Mouse (Mus musculus): ENCODE data around the gene Aloxe3.

The Aloxe3 gene

DNA sequence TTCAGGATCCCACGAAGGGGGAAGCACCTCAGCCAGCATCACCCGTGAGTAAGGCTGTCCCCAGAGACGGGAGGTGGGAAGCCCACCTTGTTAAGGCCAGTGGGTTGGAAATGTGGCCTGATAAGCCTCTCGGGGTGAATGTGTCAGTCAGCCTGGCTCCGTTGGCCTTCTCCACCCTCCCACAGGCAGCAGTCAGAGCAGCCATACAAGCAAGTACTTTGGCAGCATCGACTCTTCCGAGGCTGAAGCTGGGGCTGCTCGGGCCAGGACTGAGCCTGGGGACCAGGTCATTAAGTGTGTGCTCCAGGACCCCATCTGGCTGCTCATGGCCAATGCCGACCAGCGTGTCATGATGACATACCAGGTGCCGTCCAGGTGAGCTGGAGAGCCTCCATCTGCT is 18.0 kb upstream of the Aloxe3 start:
- DNase-seq (ENCODE audit: low read depth, low spot score), result no peak

- no peak for DNase-seq (ENCODE audit: low read depth, low spot score)
These were observed 17.5 kb upstream of the Aloxe3 start for GRCm38 (mm10) chr11:69108223-69108622.

GRCm38 (mm10) chr11:69109032-69109900 is 16.4 kb upstream of the Aloxe3 start:
- peak; percentile 7 for DNase-seq (ENCODE audit: low read depth, low spot score)

DNA sequence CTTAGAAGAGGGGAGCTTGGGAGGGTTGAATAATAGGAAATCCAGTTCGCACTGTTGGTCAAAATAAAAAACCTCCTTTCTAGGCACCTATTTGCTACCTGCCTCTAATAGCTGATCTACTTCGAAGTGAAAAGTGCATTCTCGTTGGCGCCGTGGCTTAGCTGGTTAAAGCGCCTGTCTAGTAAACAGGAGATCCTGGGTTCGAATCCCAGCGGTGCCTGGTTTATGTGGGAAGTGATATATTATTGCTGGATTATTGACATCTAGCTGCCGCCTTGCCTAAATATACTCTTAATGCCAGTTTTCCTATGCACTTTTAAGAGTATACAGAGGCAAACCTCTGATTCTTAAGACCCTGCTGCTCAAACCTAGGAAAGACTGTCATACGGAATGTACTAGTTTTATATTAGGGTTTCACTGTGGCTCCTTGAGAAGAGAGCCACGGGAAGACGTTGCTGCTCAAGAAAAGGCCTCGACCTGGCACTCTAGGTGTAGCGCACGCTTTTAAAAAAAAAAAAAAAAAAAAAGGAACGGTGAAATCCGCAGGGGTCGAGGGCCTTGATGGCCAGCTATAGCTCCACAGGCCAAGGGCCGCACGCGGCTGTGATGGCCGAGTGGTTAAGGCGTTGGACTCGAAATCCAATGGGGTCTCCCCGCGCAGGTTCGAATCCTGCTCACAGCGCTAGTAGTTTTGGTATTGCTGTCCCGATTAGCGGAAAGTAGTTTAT is 15.2 kb upstream of the Aloxe3 start:
- DNase-seq (ENCODE audit: low read depth, low spot score), result peak; percentile 81

- DNase-seq (ENCODE audit: low read depth, low spot score), result no peak
These were observed 14.5 kb upstream of the Aloxe3 start for GRCm38 (mm10) chr11:69111051-69111810.

GRCm38 (mm10) chr11:69111865-69112264 is 13.8 kb upstream of the Aloxe3 start:
- DNase-seq (ENCODE audit: low read depth, low spot score), result no peak

GRCm38 (mm10) chr11:69114018-69114417 is 11.7 kb upstream of the Aloxe3 start:
- DNase-seq (ENCODE audit: low read depth, low spot score), result no peak

DNA sequence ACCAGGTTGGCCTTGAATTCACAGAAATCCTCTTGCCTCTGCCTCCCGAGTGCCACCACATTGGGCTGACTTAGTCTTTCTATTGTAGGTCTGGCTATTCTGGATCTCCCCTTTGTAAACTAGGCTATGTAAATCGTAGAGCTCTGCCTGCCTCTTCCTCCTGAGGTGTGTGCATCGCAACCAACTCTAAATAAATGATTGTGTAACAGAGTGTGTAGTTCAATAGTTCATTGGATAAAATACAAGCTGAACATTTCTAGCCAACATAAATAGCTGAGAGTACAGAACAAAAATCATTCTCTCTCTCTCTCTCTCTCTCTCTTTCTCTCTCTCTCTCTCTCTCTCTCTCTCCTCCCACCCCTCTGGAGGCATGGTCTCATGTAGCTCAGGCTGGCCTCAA is 11.1 kb upstream of the Aloxe3 start:
- no peak for DNase-seq (ENCODE audit: low read depth, low spot score)

GRCm38 (mm10) chr11:69116843-69117242 is 8.9 kb upstream of the Aloxe3 start:
- DNase-seq (ENCODE audit: low read depth, low spot score), result no peak

DNA sequence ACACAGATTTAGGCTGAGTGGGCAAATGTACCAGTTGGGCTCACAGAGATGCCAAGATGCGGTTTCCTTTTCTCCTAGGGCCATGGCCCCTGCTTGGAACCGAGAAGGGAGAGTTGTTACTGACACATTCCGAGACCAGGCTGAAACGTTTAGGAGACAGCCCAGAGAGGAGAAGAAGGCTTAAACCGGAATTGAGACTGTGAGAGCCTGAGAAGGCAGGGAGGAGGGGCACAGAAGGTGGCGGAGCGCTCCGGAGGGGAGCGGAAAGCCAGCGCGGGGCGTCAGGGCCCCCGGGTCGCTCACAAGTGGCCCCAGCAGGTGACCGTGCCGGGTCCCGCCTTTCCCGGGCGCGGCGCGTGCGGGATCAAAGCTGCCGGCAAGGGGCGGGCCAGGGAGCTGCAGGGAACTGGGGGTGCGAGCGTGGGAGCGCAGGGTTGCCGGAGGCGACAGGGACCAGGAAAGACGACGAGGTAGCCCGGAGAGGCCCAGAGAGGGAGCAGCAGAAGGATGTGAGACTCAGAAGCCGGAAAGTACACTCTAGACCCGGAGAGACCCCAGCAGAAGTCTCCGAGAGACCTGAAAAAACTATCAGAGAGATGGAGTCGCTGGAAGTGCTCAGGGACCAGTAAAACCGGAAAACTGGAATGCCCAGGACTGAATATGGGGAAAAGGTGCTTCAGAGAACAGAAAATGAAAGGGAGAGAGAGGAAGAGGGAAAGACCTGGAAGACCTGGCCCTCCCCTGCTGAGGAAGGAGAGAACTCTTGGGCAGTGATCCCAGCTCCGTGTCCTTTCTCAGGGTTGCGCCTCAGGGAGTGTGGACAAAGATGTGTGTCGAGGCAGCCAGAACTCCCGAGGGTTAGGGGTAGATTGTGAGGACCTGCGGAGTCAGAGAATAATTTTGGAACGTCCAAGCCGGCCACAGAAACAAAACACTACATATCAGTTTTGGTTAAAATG is 7.7 kb upstream of the Aloxe3 start:
- peak; percentile 74 for DNase-seq (ENCODE audit: low read depth, low spot score)

GRCm38 (mm10) chr11:69118765-69119164 is 6.9 kb upstream of the Aloxe3 start:
- peak; percentile 85 for DNase-seq (ENCODE audit: low read depth, low spot score)

GRCm38 (mm10) chr11:69119446-69120155 is 6.1 kb upstream of the Aloxe3 start:
- no peak for DNase-seq (ENCODE audit: low read depth, low spot score)

DNA sequence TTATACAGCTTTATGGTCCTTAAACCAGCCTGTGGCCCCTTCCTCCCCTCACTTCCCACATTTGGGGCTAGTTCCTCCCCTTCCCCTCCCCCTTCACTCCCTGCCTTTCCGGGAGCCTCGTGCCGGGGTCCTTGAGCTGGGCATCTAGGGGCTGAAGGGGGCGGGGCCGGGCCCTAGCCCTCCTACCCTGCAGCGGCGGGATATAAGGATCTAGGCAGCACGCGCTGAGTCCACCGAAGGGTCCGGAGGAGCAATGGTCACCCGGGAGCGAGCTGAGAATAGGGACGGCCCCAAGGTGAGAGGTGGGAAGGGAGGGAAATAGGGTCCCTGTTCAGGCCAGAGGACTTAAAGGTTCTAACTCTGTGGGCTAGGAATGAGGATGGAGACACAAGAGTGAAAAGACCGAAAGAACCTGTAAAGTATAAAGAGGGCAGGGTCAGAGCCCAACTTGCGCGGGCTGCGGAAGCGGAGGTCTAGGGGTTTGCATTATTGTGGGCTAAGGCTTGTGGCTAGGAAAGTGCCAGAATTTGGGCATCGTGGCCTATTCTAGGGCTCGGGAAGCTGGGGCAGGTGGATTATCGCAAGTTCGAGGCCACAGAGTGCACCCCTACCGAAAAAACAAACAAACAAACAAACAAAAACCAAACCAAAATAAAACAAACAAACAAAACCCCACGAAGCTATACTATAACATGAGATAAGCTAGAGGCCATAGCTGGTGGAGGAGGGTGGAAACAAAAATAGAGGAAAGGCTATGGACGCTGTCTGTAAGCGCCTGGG is 5.3 kb upstream of the Aloxe3 start, which contains the start of gene Hes7:
Hes7 (plus strand) TSS at position 184 of the 780 bp plus-strand sequence.
- DNase-seq (ENCODE audit: low read depth, low spot score), result peak; percentile 29

DNA sequence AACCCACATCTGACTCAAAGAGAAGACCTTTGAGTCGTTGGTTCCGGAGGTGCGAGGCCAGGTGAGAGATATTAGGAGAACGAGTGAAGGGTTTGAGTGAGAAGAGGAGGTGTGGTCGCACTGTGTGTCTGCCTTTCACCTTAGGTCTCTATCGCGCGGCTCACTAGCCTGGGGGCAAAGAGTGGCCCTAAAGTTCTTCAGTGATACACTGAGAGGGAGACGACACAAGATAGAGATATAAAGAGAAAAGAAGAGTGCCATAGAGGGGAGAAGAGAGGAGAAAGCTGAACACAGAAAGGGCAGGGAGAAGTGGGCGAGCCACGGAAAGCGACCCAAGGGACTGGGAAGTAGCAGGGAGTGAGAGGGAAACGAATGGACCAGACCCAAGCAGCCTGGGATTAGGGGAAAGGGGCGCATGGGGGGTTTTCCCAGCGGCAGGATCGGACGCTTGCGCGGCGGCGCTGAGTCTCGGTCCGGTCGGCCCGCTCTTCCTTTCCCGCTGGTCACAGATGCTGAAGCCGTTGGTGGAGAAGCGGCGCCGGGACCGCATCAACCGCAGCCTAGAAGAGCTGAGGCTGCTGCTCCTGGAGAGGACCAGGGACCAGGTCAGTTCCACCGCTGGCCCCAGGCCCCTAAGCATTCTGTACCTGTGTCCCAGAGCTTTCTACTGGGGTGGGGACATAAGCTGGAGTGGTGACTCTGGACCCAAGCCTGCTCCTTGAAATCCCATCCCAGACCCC is 4.5 kb upstream of the Aloxe3 start:
- DNase-seq (ENCODE audit: low read depth, low spot score), result peak; percentile 50

DNA sequence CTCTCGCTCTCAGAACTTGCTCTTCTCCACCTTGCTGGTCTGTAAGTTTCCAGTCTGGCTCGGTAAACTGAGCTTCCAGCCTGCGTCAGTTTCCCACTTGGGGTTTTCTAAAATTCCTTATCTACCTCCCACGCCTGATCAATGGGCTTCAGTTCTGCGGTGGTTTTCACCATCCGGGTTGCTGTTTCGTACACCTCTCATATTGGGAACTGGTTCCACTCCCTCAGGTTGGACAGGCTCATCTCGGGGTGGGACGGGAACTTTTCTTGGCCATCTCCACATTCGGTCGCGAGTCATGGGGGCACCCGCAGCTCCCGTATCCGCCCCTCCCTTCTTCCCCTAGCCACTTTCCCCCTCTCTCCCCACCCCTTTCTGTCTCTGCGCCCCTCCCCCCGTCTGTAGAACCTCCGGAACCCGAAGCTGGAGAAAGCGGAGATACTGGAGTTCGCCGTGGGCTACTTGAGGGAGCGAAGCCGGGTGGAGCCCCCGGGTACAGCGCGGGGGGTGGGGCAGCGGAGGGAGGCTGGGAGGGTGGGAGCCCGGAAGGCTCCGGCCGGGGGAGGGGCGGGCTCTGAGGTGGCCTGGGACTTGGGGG is 3.9 kb upstream of the Aloxe3 start:
- peak; percentile 64 for DNase-seq (ENCODE audit: low read depth, low spot score)

GRCm38 (mm10) chr11:69122336-69122951 is 3.3 kb upstream of the Aloxe3 start, which contains the start of gene 9130213A22Rik:
Gene 9130213A22Rik, minus strand, starts transcription at chr11:69122589.
- peak; percentile 78 for DNase-seq (ENCODE audit: low read depth, low spot score)

DNA sequence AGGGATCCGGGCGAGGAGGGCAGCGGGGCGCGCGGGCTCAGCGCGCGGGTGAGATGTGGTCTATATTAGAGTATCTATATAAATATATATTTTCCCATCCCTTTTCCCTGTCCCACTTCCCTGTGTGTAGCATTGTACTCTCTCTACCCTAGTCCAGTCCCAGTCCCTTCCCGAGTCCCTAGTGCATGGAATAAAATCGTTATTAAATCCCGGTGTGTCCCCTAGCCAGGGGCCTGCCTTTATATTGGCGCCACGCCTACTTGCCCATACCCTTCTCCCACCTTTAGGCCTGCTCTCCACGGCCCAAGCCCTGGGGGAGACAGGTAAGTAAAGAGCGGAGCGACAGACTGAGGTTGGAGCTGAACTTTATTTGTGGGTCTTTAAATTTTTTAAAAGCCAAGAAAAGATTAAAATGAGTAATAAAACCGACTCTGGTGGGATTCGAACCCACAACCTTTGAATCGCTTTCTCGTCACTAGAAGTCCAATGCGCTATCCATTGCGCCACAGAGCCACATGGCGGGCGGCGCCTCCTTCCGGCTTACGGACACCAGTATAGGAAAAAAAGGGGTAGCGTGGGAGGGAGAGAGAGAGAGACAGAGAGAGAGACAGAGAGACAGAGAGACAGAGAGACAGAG is 2.5 kb upstream of the Aloxe3 start:
- peak; percentile 91 for DNase-seq (ENCODE audit: low read depth, low spot score)

All from CD4-positive helper T cell, adult 2 months (primary cell).